Mouse (Mus musculus) hindbrain, embryonic 13.5 days (tissue): ENCODE measurements around the gene Hook2. TPM values are rescaled to one million over a fixed set of nuclear protein-coding genes. Genes with fewer than 3 reads are reported as not detected.

Experiments
- ATAC-seq: fragments of 200-750 bp; cut with Nextera tagmentation; 2 replicates; pipeline ENCODE4 v1.8.0; 2017; ENCODE audit warnings: moderate TSS enrichment; ENCODE audit not compliant: low FRiP score
- H3K27ac ChIP-seq: fragments of 300-500 bp; sonication (generic); 2 replicates; pipeline ENCODE4 v1.5.1; 2015; ENCODE audit warnings: inconsistent platforms, mild to moderate bottlenecking, moderate library complexity
- H3K27me3 ChIP-seq: fragments of 300-500 bp; sonication (generic); 2 replicates; pipeline ENCODE4 v1.6.1; 2015; ENCODE audit warnings: mild to moderate bottlenecking, inconsistent platforms
- H3K36me3 ChIP-seq: fragments of 300-500 bp; sonication (generic); 2 replicates; pipeline ENCODE4 v1.6.1; 2015; ENCODE audit warnings: mild to moderate bottlenecking, inconsistent platforms
- H3K4me1 ChIP-seq: fragments of 300-500 bp; sonication (generic); replicated peaks from 2 replicates; pipeline ENCODE4 v1.6.1; 2015; ENCODE audit warnings: inconsistent platforms
- H3K4me2 ChIP-seq: fragments of 300-500 bp; sonication (generic); 2 replicates; pipeline ENCODE4 v1.6.1; 2015; ENCODE audit warnings: inconsistent platforms, mild to moderate bottlenecking, moderate library complexity
- H3K4me3 ChIP-seq: fragments of 300-500 bp; sonication (generic); 2 replicates; pipeline ENCODE4 v1.5.1; 2015; ENCODE audit warnings: mild to moderate bottlenecking, inconsistent platforms
- H3K9ac ChIP-seq: fragments of 300-500 bp; sonication (generic); 2 replicates; pipeline ENCODE4 v1.6.1; 2015; ENCODE audit warnings: mild to moderate bottlenecking, inconsistent platforms
- H3K9me3 ChIP-seq: fragments of 300-500 bp; sonication (generic); 2 replicates; pipeline ENCODE4 v1.6.1; 2016; ENCODE audit warnings: inconsistent platforms
- WGBS: fragments of 180-500 bp; shearing (Covaris S2); methylation state at CpG from one replicate; pipeline ENCODE4 v1.1.7; 2015; 5-methylcytosine and 5-hydroxymethylcytosine counted together
- polyA plus RNA-seq: library from polyadenylated mRNA; unstranded; fragments of >200 nt; fragmentation: Nextera tagmentation; extraction: Ambion mirVana; gene quantifications from 2 replicates; pipeline ENCODE4 v1.2.1, GENCODE M21; 2015

Hook2 gene
- polyA plus RNA-seq, 1 experiment from 2014 or later = 25.5 TPM

DNA sequence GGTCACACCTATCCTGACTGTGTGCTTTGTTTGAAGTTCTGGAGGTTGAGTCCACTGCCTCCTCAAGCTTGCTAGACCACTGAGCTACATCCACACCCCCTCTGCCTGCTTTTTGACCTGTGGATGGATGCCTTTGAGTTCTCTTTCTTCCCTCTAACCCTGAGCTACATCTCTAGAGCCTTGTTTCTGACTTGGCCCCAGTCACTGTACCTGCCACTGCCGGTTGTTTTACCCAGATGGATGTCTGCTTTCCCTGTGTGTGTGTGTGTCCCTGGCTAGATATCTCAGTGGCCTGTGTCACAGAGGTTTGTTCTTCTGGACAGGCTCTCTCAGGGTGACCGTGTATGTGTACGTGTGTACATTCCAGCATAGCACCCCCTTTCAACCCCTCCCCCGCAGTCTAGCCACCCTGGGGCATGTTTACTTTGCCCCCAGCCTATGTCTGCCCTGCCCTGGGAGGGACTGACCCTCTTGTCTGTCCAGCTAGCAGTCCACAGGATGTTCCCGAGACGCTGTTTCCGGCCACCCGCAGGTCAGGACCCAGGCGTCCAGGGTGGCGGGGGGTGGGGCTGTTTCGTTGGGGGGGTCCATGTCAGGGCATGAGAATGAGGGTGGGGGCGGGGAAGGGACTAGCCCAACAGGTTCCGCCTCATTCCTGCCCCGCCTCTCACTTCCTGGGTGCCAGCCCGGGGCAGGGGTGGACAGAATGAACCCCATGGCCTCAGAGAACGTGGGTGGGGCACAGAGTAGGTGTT lies 5.9 kb upstream of the Hook2 start:
- Histone ChIP-seq H3K4me3 (no peak overlapping the region), H3K4me2 (peak overlapping the region; percentile 100), H3K36me3 (no peaks in the 10 kb centered on the region), H3K27ac (peak overlapping the region; percentile 62), H3K27me3 (peaks cover 77% of the 10 kb centered on the region), H3K4me1 (peaks cover 53% of the 10 kb centered on the region), H3K9me3 (no peaks in the 10 kb centered on the region), H3K9ac (peak overlapping the region; percentile 77)
- 12% methylated on average over 16 of the region's 16 CpGs for WGBS
- no peak for ATAC-seq

DNA sequence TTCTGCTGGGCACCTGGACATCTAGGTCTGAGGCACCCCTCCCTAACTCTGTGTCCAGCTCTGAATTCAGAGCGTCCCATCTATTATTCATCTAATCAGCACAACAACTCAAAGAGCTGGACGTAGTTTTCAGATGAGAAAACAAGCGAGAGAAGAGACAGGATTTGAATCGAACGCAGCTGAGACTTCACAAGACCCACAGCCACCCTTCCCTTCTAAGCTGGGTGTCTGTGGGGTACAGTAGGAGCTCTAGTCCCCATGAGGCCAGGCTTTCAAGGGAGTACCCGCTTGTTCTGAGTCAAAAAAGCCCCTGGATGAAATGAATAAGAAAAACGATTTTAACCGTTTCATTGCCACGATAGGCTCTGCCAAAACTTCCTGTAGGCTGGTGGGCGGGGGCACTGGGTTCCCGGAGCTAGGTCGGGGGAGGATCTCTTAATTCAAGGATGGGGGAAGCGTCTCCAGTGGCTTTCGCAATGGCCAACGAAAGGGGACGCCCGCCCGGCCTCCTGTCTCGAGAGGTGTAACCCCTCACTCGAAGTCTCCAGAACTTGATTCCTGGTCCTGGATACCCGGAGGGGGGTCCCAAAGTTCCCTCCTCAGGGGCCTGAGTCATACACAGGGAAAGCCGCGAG lies 5.2 kb upstream of the Hook2 start:
- Histone ChIP-seq H3K4me2 (peak overlapping the region; percentile 100), H3K9ac (peak overlapping the region; percentile 77), H3K27me3 (peaks cover 76% of the 10 kb centered on the region), H3K36me3 (no peaks in the 10 kb centered on the region), H3K4me3 (peak overlapping the region; percentile 48), H3K4me1 (peaks cover 51% of the 10 kb centered on the region), H3K27ac (peak overlapping the region; percentile 79), H3K9me3 (no peaks in the 10 kb centered on the region)
- no peak for ATAC-seq
- WGBS = under 1% methylated on average over 23 of the region's 23 CpGs

DNA sequence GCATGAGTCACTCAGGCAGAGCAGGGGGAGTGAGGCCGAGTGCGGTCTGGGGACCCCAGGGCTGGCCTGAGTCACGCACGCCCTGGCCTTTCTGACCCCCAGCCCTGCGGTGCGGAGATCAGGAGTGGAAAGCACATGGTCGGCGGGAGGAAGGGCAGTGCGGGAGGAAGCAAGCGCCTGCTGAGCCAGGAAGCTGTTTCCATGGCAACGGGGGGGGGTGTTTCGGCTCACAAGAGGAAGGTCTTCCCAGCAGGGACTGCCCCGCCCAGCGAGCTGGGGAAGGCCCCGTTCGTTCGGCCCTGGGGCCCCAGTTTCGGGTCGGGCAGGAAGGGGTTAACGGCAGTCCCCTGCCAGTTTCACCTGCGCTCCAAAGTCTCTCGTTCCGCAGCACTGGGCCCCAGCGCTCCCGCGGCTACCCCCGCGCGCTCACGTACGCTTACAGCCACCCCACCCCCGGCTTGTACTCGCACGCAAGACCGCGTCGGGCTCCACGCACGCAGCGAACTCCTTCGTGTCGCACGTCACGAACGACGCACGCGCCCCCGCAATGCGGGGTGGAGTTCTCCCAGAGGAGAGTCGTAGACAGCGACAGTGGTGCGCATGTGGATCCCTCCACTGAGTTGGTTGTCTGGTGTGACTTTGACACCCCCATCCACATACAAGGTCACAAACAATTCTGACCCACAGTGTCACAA lies 4.6 kb upstream of the Hook2 start:
- H3K27ac ChIP-seq = peak overlapping the region; percentile 79
- peak; percentile 34 for ATAC-seq
- WGBS = 1% methylated on average over 52 of the region's 53 CpGs
- H3K4me1 ChIP-seq = peaks cover 46% of the 10 kb centered on the region
- H3K4me3 ChIP-seq = peak overlapping the region; percentile 48
- no peaks in the 10 kb centered on the region for H3K36me3 ChIP-seq
- H3K27me3 ChIP-seq = peaks cover 69% of the 10 kb centered on the region
- H3K9ac ChIP-seq = peak overlapping the region; percentile 77
- no peaks in the 10 kb centered on the region for H3K9me3 ChIP-seq
- peak overlapping the region; percentile 100 for H3K4me2 ChIP-seq

DNA sequence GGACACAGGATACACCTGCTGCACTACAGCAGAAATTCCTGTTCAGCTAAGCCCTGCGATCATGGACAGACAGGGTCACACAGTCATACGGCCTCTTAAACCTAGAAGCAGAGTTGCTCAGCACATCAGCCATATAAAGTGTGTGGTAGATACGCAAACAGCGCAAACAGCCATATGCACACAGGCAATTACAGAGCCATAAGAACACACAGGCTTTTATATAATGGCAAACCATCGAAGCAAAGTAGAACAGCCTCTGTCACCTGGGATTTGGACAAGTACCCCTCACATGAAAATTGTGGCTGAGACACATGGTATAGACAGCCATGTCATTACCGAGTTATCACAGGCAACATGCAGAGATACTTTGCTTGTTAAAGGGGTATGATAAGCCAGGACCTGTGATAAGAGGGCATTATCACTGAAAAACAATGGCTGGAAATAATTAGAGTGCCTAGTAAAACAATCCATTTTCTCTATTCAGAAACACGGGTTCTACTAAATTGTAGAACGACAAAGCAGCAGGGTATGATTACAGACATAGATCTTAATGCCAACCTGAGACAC lies 3.9 kb upstream of the Hook2 start:
- Histone ChIP-seq H3K4me1 (peaks cover 46% of the 10 kb centered on the region), H3K9ac (peak overlapping the region; percentile 77; the same call in 1 of the 2 replicates), H3K36me3 (no peaks in the 10 kb centered on the region), H3K27ac (peak overlapping the region; percentile 79), H3K9me3 (no peaks in the 10 kb centered on the region), H3K4me3 (peak overlapping the region; percentile 48), H3K4me2 (peak overlapping the region; percentile 100), H3K27me3 (peaks cover 64% of the 10 kb centered on the region)
- WGBS = 38% methylated on average over 8 of the region's 8 CpGs
- no peak for ATAC-seq

DNA sequence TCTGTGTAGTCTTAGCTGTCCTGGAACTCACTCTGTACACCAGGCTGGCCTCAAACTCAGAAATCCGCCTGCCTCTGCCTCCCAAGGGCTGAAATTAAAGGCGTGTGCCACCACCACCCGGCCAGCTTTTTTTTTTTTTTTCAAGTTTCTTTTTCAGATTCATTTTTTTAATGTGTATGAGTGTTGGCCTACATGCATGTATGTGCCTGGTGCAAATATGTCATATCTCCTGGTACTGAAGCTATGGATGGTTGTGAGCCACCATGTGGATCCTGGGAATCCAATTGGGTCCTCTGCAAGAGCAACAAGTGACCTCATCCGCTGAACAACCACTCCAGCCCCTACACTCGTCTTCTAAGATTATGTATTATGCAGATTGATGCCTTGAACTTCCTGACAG lies 3.0 kb upstream of the Hook2 start:
- ATAC-seq = no peak
- Histone ChIP-seq H3K4me1 (peaks cover 41% of the 10 kb centered on the region), H3K27ac (no peak overlapping the region), H3K4me2 (no peak overlapping the region), H3K36me3 (no peaks in the 10 kb centered on the region), H3K4me3 (no peak overlapping the region), H3K9ac (no peak overlapping the region), H3K9me3 (no peaks in the 10 kb centered on the region), H3K27me3 (peaks cover 55% of the 10 kb centered on the region)
- WGBS = 85% methylated on average over 5 of the region's 5 CpGs

DNA sequence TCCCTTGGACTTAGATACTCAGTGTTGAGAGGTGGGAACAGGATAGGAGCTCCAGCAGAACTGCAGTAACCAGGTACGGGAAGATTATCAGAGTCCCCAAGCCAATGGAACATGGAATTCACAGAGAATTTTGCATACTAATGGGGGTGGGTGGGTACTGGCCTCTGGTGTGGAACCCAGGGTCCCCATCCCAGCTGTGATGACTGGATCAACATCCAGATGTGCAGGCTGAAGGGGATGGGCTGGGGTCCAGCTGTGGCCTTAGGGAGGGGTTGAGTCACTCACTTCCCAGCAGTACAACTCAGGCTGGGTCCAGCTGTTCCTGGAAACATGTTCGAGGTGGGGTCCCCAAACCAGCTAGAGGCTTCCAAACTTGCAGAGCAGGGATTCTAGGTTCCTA lies 2.5 kb upstream of the Hook2 start:
- no peaks in the 10 kb centered on the region for H3K36me3 ChIP-seq
- H3K9ac ChIP-seq = no peak overlapping the region
- no peak overlapping the region for H3K4me2 ChIP-seq
- ATAC-seq = no peak
- peaks cover 50% of the 10 kb centered on the region for H3K27me3 ChIP-seq
- H3K4me3 ChIP-seq = no peak overlapping the region
- H3K27ac ChIP-seq = no peak overlapping the region
- WGBS = 65% methylated on average over 2 of the region's 2 CpGs
- H3K9me3 ChIP-seq = no peaks in the 10 kb centered on the region
- H3K4me1 ChIP-seq = peaks cover 41% of the 10 kb centered on the region

DNA sequence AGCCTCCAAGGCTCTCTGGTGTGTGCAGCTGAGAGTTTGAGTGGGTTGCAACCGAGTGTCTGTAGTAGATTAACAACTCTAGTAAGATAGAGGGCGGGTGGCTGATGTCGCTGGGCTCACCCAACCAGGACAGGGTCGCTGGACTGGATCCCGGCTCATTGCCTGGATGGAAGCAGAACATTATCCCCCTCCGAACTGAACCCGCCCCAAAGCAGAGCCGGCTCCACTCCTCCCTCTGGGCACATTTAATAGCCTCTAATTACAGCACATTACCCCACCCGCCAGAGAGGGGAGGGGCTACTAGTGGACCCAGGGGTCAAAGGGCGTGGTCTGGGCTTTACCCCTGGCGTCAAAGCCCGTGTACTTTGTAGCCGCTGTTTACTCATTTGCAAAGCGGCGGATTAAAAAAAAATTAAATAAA lies 1.1 kb upstream of the Hook2 start:
- peak overlapping the region; percentile 75; the same call in 1 of the 2 replicates for H3K9ac ChIP-seq
- H3K27ac ChIP-seq = no peak overlapping the region
- no peak for ATAC-seq
- H3K4me3 ChIP-seq = no peak overlapping the region
- H3K9me3 ChIP-seq = no peaks in the 10 kb centered on the region
- peaks cover 51% of the 10 kb centered on the region for H3K27me3 ChIP-seq
- no peaks in the 10 kb centered on the region for H3K36me3 ChIP-seq
- 16% methylated on average over 15 of the region's 15 CpGs for WGBS
- H3K4me2 ChIP-seq = peak overlapping the region; percentile 86
- peaks cover 40% of the 10 kb centered on the region for H3K4me1 ChIP-seq

DNA sequence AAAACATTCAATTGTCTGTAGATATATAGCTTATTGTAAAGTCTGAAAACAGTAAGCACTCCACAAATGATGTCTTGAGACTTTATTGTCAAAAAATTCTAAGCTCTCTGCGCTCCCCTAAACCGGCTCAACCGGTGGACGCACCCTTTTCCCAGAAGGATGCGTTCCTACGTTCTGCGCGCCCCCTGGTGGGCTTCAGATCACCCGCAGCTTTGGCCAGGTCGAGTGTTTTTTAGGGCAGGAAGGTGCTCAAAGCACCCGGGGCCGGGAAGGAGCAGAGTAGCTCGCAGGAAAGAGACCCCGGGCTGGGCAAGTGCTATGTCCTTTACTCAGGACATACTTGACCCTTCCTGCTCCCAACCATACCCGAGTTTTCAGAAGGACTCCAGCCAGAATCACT lies 593 bp upstream of the Hook2 start:
- peaks cover 51% of the 10 kb centered on the region for H3K27me3 ChIP-seq
- no peaks in the 10 kb centered on the region for H3K36me3 ChIP-seq
- under 1% methylated on average over 15 of the region's 15 CpGs for WGBS
- peak overlapping the region; percentile 85 for H3K27ac ChIP-seq
- H3K4me3 ChIP-seq = peak overlapping the region; percentile 55
- peak overlapping the region; percentile 75 for H3K9ac ChIP-seq
- H3K4me2 ChIP-seq = peak overlapping the region; percentile 86
- peaks cover 36% of the 10 kb centered on the region for H3K4me1 ChIP-seq
- peak; percentile 60 for ATAC-seq
- no peaks in the 10 kb centered on the region for H3K9me3 ChIP-seq

DNA sequence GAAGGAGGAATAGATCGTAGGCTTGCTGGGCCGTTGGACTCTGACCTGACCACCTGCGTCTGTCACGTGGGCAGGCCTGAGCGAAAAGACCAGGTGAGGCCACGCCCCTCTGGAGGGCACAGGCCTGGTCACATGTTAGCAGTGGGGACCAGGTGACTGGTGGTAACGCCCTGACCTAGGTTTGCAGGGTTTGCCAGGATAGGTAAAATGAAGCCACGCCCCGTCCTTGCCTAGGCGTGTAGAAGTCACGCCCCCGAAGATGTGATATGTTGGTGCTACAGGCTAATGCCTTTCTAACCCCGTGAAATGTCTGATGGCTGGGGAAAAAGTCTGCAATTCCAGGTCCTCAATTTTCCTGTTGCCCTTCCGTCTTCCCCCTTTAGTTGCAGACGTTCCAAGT lies 433 bp downstream of the Hook2 start:
- peak overlapping the region; percentile 73 for H3K27ac ChIP-seq
- H3K9ac ChIP-seq = peak overlapping the region; percentile 78
- peak; percentile 55 for ATAC-seq
- H3K27me3 ChIP-seq = peaks cover 56% of the 10 kb centered on the region
- no peaks in the 10 kb centered on the region for H3K9me3 ChIP-seq
- peaks cover 3% of the 10 kb centered on the region; the same call in 1 of the 2 replicates for H3K36me3 ChIP-seq
- 3% methylated on average over 15 of the region's 15 CpGs for WGBS
- H3K4me3 ChIP-seq = peak overlapping the region; percentile 55
- H3K4me2 ChIP-seq = peak overlapping the region; percentile 86
- H3K4me1 ChIP-seq = peaks cover 29% of the 10 kb centered on the region

DNA sequence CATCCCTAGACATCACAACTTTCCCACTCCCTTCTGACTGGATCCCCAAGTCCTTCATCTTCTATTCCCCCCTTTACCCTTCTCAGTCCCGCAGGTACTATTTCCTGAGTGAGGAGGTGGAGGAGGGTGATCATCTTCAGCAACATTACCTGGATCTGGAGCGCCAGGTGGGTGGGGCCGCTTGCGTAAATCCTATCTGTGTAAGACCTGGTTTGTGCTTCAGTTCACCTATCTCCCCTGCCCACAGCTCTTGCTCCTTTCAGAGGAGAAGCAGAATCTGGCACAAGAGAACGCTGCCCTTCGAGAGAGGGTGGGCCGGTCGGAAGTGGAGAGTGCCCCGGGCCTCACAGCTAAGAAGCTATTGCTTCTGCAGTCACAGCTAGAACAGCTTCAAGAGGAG lies 4.0 kb downstream of the Hook2 start:
- Histone ChIP-seq H3K4me3 (no peak overlapping the region), H3K27ac (no peak overlapping the region), H3K36me3 (peaks cover 9% of the 10 kb centered on the region; the same call in 1 of the 2 replicates), H3K4me1 (peaks cover 29% of the 10 kb centered on the region), H3K9me3 (no peaks in the 10 kb centered on the region), H3K4me2 (no peak overlapping the region), H3K9ac (no peak overlapping the region), H3K27me3 (peaks cover 38% of the 10 kb centered on the region)
- WGBS = 89% methylated on average over 9 of the region's 9 CpGs
- ATAC-seq = no peak

DNA sequence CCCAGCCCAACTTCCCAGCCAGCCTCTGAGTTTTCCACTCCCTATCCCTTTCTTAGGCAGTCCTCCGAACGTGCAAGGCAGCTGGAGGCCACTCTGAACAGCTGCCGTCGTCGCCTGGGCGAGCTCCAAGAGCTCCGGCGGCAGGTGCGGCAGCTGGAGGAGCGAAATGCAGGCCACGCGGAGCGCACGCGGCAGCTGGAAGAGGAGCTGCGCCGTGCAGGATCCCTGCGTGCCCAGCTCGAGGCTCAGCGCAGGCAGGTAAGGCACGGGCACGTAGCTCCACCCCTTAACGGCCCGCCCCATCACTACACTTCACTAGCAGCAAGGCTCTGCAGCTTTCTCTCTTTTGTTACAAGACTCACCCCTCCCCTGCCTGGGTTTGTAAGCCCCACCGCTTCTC lies 5.3 kb downstream of the Hook2 start:
- WGBS = 14% methylated on average over 25 of the region's 25 CpGs
- no peak for ATAC-seq
- Histone ChIP-seq H3K4me1 (peaks cover 22% of the 10 kb centered on the region), H3K36me3 (peaks cover 9% of the 10 kb centered on the region; the same call in 1 of the 2 replicates), H3K27ac (no peak overlapping the region), H3K27me3 (peaks cover 38% of the 10 kb centered on the region), H3K4me2 (0 out of 2 replicates have a peak overlapping the region, but pooled peaks have one; percentile 15), H3K9ac (no peak overlapping the region), H3K4me3 (no peak overlapping the region), H3K9me3 (no peaks in the 10 kb centered on the region)

DNA sequence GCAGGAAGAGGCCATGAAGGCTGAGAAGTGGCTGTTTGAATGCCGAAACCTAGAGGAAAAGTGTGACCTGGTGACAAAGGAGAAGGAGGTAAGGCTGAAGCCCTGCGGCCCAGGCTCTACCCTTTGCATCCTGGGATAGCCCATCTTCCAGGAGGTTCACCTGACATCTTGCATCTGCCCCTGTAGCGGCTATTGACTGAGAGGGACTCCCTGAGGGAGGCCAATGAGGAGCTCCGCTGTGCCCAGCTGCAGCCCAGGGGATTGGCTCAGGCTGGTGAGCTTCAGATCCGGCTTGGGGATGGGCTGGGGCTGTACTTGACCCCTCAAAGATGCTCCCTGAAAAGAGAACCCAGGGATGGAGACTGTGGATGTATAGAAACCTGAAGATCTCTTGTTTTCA lies 6.6 kb downstream of the Hook2 start:
- 75% methylated on average over 5 of the region's 5 CpGs for WGBS

More for the DNA sequence above, 6.6 kb downstream of the Hook2 start:
- no peak overlapping the region for H3K4me2 ChIP-seq
- H3K4me3 ChIP-seq = no peak overlapping the region
- H3K4me1 ChIP-seq = peaks cover 15% of the 10 kb centered on the region
- no peaks in the 10 kb centered on the region for H3K9me3 ChIP-seq
- no peak for ATAC-seq
- no peak overlapping the region for H3K27ac ChIP-seq
- H3K27me3 ChIP-seq = peaks cover 38% of the 10 kb centered on the region
- no peak overlapping the region for H3K9ac ChIP-seq
- peaks cover 9% of the 10 kb centered on the region; the same call in 1 of the 2 replicates for H3K36me3 ChIP-seq
